Mouse (Mus musculus): ENCODE data around the gene Trpv1.

DNA sequence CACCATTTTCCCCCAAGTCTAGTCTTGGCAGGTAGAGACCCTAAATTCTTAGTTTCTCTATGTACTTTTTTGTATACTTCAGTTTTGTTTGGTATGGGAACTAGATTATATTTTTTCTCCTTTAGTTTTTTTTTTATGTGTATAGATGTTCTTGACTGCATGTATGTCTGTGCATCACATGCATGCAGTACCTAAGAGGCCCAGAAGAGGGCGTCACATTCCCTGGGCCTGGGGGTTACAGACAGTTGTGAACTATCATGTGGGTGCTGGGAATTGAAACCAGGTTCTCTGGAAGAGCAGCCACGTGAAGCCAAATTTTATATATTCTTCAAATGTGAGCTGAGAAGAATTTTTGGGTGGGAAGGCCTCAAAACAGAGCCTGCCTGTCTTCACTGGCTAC lies 14.4 kb upstream of the Trpv1 start:
- TF ChIP-seq CTCF (IDR thresholded peaks at IDR 0.05; ENCODE audit: low read depth) (peak; percentile 38), EP300 (IDR thresholded peaks at IDR 0.05; ENCODE audit: low read depth) (no peak)

All from liver, embryonic 14.5 days (tissue).